ENCODE assay signal across 17 mouse cellular contexts in the genomic region with DNA sequence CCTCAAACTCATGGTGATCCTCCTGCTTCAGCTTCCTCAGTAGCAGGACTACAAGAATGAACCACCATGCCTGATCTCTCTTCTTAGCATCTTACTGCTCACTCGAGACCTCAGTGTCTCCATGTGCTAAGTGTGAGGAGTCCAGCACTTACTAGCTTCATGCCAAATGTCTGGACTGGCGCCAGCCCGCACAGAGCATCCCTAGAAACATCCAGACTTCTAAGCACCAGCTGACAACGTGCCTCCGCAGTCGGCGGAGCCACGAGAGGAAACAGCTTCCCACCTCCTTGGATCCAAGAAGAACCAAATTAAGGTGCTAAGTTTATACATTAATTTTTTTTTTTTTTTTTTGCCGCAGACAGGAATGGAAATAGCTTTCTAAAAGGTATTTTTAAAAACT.
DNase-seq lines count a peak whose midpoint lies in the region; ATAC-seq and TF ChIP-seq lines count a peak whose summit lies in the region.
"Had no signal": no experiment of that assay in that cellular context is flagged by ENCODE, and none has a peak within 500 bp of the region (broad histone marks: within the 10 kb centered on the region; RNA-seq: fewer than 3 reads in every experiment).

No protein-coding gene starts in this region.

- TF ChIP-seq POLR2A in cerebellum, adult 2 months (IDR thresholded peaks at IDR 0.05; ENCODE audit: borderline replicate concordance, insufficient read depth, low read length) = no peak

- no peak overlapping the region for H3K9ac ChIP-seq in lung, embryonic 14.5 days
- no peak overlapping the region for H3K9ac ChIP-seq in lung, postnatal 0 days (replicated peaks; ENCODE audit: low read depth)
- H3K9ac ChIP-seq: hindbrain, embryonic 15.5 days; limb, embryonic 15.5 days had no signal

- no peaks in the 10 kb centered on the region; the same call in 1 of the 2 replicates for H3K4me1 ChIP-seq in cerebellum, adult 2 months (ENCODE audit: control insufficient read depth, insufficient read depth, low read length)
- H3K4me1 ChIP-seq in lung, embryonic 14.5 days (ENCODE audit: insufficient read depth) = no peaks in the 10 kb centered on the region
- H3K4me1 ChIP-seq in lung, postnatal 0 days (ENCODE audit: insufficient read depth, low read depth, low read length) = no peaks in the 10 kb centered on the region
- H3K4me1 ChIP-seq: limb, embryonic 15.5 days had no signal

- intact Hi-C loops in left cerebral cortex, postnatal 4 days (cut with DNase I) = no loop called here

- no peak overlapping the region for H3K4me2 ChIP-seq in lung, embryonic 14.5 days
- H3K4me2 ChIP-seq in lung, postnatal 0 days (replicated peaks; ENCODE audit: low read depth, low read length) = no peak overlapping the region
- H3K4me2 ChIP-seq: hindbrain, embryonic 15.5 days; limb, embryonic 15.5 days had no signal

- DNase-seq in cerebellum, postnatal 10 days = peak; percentile 57 to 72
- DNase-seq in cerebellum, adult 2 months = no peak
- peak; percentile 29 for DNase-seq in lung, embryonic 14.5 days
- DNase-seq in lung, postnatal 0 days (ENCODE audit: low spot score) = no peak
- DNase-seq in left cerebral cortex, postnatal 4 days = peak; percentile 43
- DNase-seq in kidney, postnatal 25 days = no peak
- no peak for DNase-seq in retina, postnatal 1 day
- DNase-seq in T-cell, adult 2 months (ENCODE audit: low spot score) = no peak
- DNase-seq: adrenal gland, postnatal 25 days; heart, adult 2 months; kidney, adult 11 months; kidney, postnatal 14 days; lung, adult 2 months; midbrain, embryonic 14.5 days; thymus, postnatal 25 days had no signal

- H3K4me3 ChIP-seq in cerebellum, adult 2 months (replicated peaks; ENCODE audit: insufficient read depth, low read depth, low read length) = no peak overlapping the region
- no peak overlapping the region for H3K4me3 ChIP-seq in lung, embryonic 14.5 days (ENCODE audit: low read depth, low read length)
- H3K4me3 ChIP-seq in lung, postnatal 0 days (ENCODE audit: low read depth, low read length) = no peak overlapping the region
- H3K4me3 ChIP-seq: heart, adult 2 months; hindbrain, embryonic 15.5 days; limb, embryonic 15.5 days had no signal

- no peak for TF ChIP-seq CTCF in cerebellum, adult 2 months (IDR thresholded peaks at IDR 0.05; ENCODE audit: borderline replicate concordance, insufficient read depth, low read depth, low read length)
- TF ChIP-seq CTCF in lung, embryonic 14.5 days (IDR thresholded peaks at IDR 0.05; ENCODE audit: low read depth) = no peak
- no peak for TF ChIP-seq CTCF in lung, postnatal 0 days (IDR thresholded peaks at IDR 0.05)

- H3K27me3 ChIP-seq in cerebellum, adult 2 months (ENCODE audit: control insufficient read depth, insufficient read depth, low read length) = no peaks in the 10 kb centered on the region
- no peaks in the 10 kb centered on the region for H3K27me3 ChIP-seq in lung, embryonic 14.5 days (ENCODE audit: insufficient read depth, low read length)
- no peaks in the 10 kb centered on the region for H3K27me3 ChIP-seq in lung, postnatal 0 days (replicated peaks; ENCODE audit: insufficient read depth, low read length)
- H3K27me3 ChIP-seq: hindbrain, embryonic 15.5 days; limb, embryonic 15.5 days had no signal

- ATAC-seq in lung, embryonic 14.5 days (ENCODE audit: insufficient read depth) = no peak
- ATAC-seq in lung, postnatal 0 days = no peak

- no peaks in the 10 kb centered on the region for H3K9me3 ChIP-seq in lung, embryonic 14.5 days (ENCODE audit: low read depth, low read length)
- no peaks in the 10 kb centered on the region for H3K9me3 ChIP-seq in lung, postnatal 0 days (ENCODE audit: low read length)
- H3K9me3 ChIP-seq: hindbrain, embryonic 15.5 days; limb, embryonic 15.5 days had no signal

- H3K27ac ChIP-seq in cerebellum, adult 2 months (ENCODE audit: insufficient read depth, low read length) = no peak overlapping the region
- H3K27ac ChIP-seq in lung, embryonic 14.5 days (ENCODE audit: low read depth) = no peak overlapping the region
- no peak overlapping the region for H3K27ac ChIP-seq in lung, postnatal 0 days (ENCODE audit: low read length)
- H3K27ac ChIP-seq: heart, adult 2 months; hindbrain, embryonic 15.5 days; limb, embryonic 15.5 days had no signal

- 47% methylated on average over 9 of the region's 9 CpGs for WGBS in cerebellum, adult 2 months
- WGBS in lung, embryonic 14.5 days = 64% methylated on average over 9 of the region's 9 CpGs
- WGBS in lung, postnatal 0 days = 74% methylated on average over 9 of the region's 9 CpGs

- no peaks in the 10 kb centered on the region for H3K36me3 ChIP-seq in lung, embryonic 14.5 days (ENCODE audit: insufficient read depth)
- H3K36me3 ChIP-seq in lung, postnatal 0 days (ENCODE audit: insufficient read depth, low read length) = no peaks in the 10 kb centered on the region
- H3K36me3 ChIP-seq: hindbrain, embryonic 15.5 days; limb, embryonic 15.5 days had no signal

- TF ChIP-seq EP300 in lung, postnatal 0 days (IDR thresholded peaks at IDR 0.05) = no peak

Comparison
In these comparisons a context has a peak if more than half of its experiments do, and no peak if none do; other contexts are left out.
1. DNase-seq: peak in cerebellum, postnatal 10 days (2 of 2), lung, embryonic 14.5 days (single experiment) and left cerebral cortex, postnatal 4 days (single experiment); none in cerebellum, adult 2 months (0 of 2), lung, postnatal 0 days (single experiment), kidney, postnatal 25 days (0 of 2), retina, postnatal 1 day (single experiment) and T-cell, adult 2 months (single experiment).